ENCODE assay signal across 30 mouse cellular contexts in the genomic region with DNA sequence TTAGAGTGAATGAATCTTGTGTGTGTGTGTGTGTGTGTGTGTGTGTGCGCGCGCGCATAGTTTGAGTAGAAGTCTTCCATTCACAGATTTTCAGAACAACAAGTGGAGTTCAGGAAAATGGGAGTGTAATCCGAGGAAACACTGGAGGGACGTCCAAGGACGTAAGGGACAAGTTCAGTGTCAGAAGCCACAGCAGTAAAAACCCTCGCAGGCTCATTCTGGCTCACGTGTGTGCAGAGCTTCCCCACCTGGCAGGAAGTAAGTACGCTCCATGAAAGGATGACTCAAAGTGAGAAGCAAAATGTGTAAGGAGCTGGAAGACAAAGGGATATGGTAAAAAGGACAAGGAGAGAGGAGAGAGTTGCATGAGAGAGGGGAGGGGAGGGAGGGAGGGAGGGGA. TPM values are rescaled to one million over a fixed set of nuclear protein-coding genes. Genes with fewer than 3 reads are reported as not detected.
DNase-seq lines count a peak whose midpoint lies in the region; ATAC-seq and TF ChIP-seq lines count a peak whose summit lies in the region.
"Had no signal": no experiment of that assay in that cellular context is flagged by ENCODE, and none has a peak within 500 bp of the region (broad histone marks: within the 10 kb centered on the region; RNA-seq: fewer than 3 reads in every experiment).

No protein-coding gene starts in this region.

- dilution Hi-C loops in CH12.LX (cut with MboI; ENCODE audit: extremely low pct_ligation_motif_present, extremely low pct_unique_long_range_greater_than_20kb, low sequenced_read_pairs): no loop called here

- no peak overlapping the region for H3K4me3 ChIP-seq in CH12.LX (replicated peaks in 1 of 3; ENCODE audit: low read depth in 2 of 3, low read length in 2 of 3, poor library complexity in 1 of 3)
- H3K4me3 ChIP-seq in kidney, embryonic 14.5 days (ENCODE audit: low read length): no peak overlapping the region
- H3K4me3 ChIP-seq: embryonic facial prominence, embryonic 12.5 days; embryonic facial prominence, embryonic 15.5 days; gastrocnemius, adult 2 months; hindbrain, embryonic 12.5 days; hindbrain, embryonic 15.5 days had no signal

- no peak for TF ChIP-seq RAD21 in CH12.LX (IDR thresholded peaks at IDR 0.05; ENCODE audit: low read depth, low read length)

- no peaks in the 10 kb centered on the region for H3K27me3 ChIP-seq in CH12.LX (replicated peaks)
- no peaks in the 10 kb centered on the region for H3K27me3 ChIP-seq in kidney, embryonic 14.5 days (ENCODE audit: control insufficient read depth, insufficient read depth, low read length)
- H3K27me3 ChIP-seq: embryonic facial prominence, embryonic 12.5 days; embryonic facial prominence, embryonic 15.5 days; hindbrain, embryonic 12.5 days; hindbrain, embryonic 15.5 days had no signal

- ATAC-seq in CD4-positive, CD25-positive, alpha-beta regulatory T cell, adult 4 months: no peak
- no peak for ATAC-seq in kidney, embryonic 14.5 days (ENCODE audit: low FRiP score, low TSS enrichment)
- ATAC-seq: forebrain, embryonic 14.5 days; forebrain, postnatal 0 days had no signal

- no peak overlapping the region for H3K27ac ChIP-seq in CH12.LX (ENCODE audit: insufficient read depth, low read depth)
- H3K27ac ChIP-seq in kidney, embryonic 14.5 days (ENCODE audit: low read depth, low read length): no peak overlapping the region
- H3K27ac ChIP-seq: embryonic facial prominence, embryonic 12.5 days; embryonic facial prominence, embryonic 15.5 days; gastrocnemius, adult 2 months; hindbrain, embryonic 12.5 days; hindbrain, embryonic 15.5 days had no signal

- TF ChIP-seq CTCF in CH12.LX (conservative IDR thresholded peaks at IDR 0.05 in 1 of 2, IDR thresholded peaks at IDR 0.05 in 1 of 2; ENCODE audit: low read depth in 2 of 2, low read length in 2 of 2): no peak

- peaks cover 3 to 6% of the 10 kb centered on the region in 2 experiments; a peak in 2 of 4 replicates for H3K4me1 ChIP-seq in CH12.LX (ENCODE audit: control insufficient read depth in 1 of 2, insufficient read depth in 2 of 2)
- no peaks in the 10 kb centered on the region for H3K4me1 ChIP-seq in kidney, embryonic 14.5 days (ENCODE audit: control insufficient read depth, insufficient read depth, low read length)
- H3K4me1 ChIP-seq: embryonic facial prominence, embryonic 12.5 days; embryonic facial prominence, embryonic 15.5 days; hindbrain, embryonic 15.5 days had no signal

- no peak overlapping the region for H3K9ac ChIP-seq in CH12.LX (ENCODE audit: insufficient read depth, low read depth)
- H3K9ac ChIP-seq in kidney, embryonic 14.5 days (ENCODE audit: low read depth, low read length): no peak overlapping the region
- H3K9ac ChIP-seq: embryonic facial prominence, embryonic 12.5 days; embryonic facial prominence, embryonic 15.5 days; forebrain, postnatal 0 days; hindbrain, embryonic 12.5 days; hindbrain, embryonic 15.5 days had no signal

- in situ Hi-C loops in CH12.LX (cut with MboI; ENCODE audit: low pct_ligation_motif_present, low pct_unique_long_range_greater_than_20kb, low sequenced_read_pairs): loop anchor here (5.0 kb wide), 1 partner anchor 119 kb away; no protein-coding TSS in a partner anchor

- H3K4me2 ChIP-seq in CH12.LX (ENCODE audit: insufficient read depth, low read depth, poor library complexity, severe bottlenecking): no peak overlapping the region
- H3K4me2 ChIP-seq in kidney, embryonic 14.5 days (replicated peaks; ENCODE audit: low read depth, low read length): no peak overlapping the region
- H3K4me2 ChIP-seq: embryonic facial prominence, embryonic 12.5 days; embryonic facial prominence, embryonic 15.5 days; heart, embryonic 11.5 days; hindbrain, embryonic 12.5 days; hindbrain, embryonic 15.5 days had no signal

- WGBS in kidney, embryonic 14.5 days: 82% methylated on average over 10 of the region's 10 CpGs

- DNase-seq in CD4-positive, CD25-positive, alpha-beta regulatory T cell, adult 2 months (ENCODE audit: low read depth, low spot score): peak; percentile 29
- no peak for DNase-seq in CH12.LX (ENCODE audit: extremely low read depth)
- peak; percentile 41 for DNase-seq in thymus, postnatal 14 days
- peak; percentile 30 for DNase-seq in thymus, postnatal 4 days
- no peak for DNase-seq in layer of hippocampus, postnatal 36 days
- no peak for DNase-seq in spleen, postnatal 4 days (ENCODE audit: low spot score in 2 of 2)
- DNase-seq: adrenal gland, adult 2 months; adrenal gland, postnatal 14 days; B cell, adult 2 months; cerebellum, adult 11 months; cerebellum, adult 2 months; cerebellum, adult 9-11 months; cerebellum, postnatal 25 days; forebrain, postnatal 0 days; gastrocnemius, adult 2 months; gastrocnemius, postnatal 14 days had no signal

- no peaks in the 10 kb centered on the region for H3K79me2 ChIP-seq in CH12.LX (replicated peaks; ENCODE audit: control insufficient read depth, extremely low read depth, insufficient read depth, poor library complexity, severe bottlenecking)

- no peaks in the 10 kb centered on the region for H3K9me3 ChIP-seq in CH12.LX (replicated peaks; ENCODE audit: low read length)
- no peaks in the 10 kb centered on the region for H3K9me3 ChIP-seq in kidney, embryonic 14.5 days (ENCODE audit: control insufficient read depth, low read length)
- H3K9me3 ChIP-seq: embryonic facial prominence, embryonic 12.5 days; embryonic facial prominence, embryonic 15.5 days; hindbrain, embryonic 12.5 days; hindbrain, embryonic 15.5 days had no signal

- TF ChIP-seq EP300 in CH12.LX (IDR thresholded peaks at IDR 0.05; ENCODE audit: low read length): no peak

- no peaks in the 10 kb centered on the region for H3K36me3 ChIP-seq in CH12.LX (replicated peaks in 1 of 2; ENCODE audit: control insufficient read depth in 1 of 2, insufficient read depth in 1 of 2, low read length in 1 of 2)
- H3K36me3 ChIP-seq in kidney, embryonic 14.5 days (ENCODE audit: control insufficient read depth, insufficient read depth, low read length): no peaks in the 10 kb centered on the region
- H3K36me3 ChIP-seq: embryonic facial prominence, embryonic 12.5 days; embryonic facial prominence, embryonic 15.5 days; hindbrain, embryonic 12.5 days; hindbrain, embryonic 15.5 days had no signal

- TF ChIP-seq POLR2A in CH12.LX (IDR thresholded peaks at IDR 0.05; ENCODE audit: low read depth, low read length): no peak

TF ChIP-seq in CH12.LX, 34 proteins besides CTCF, POLR2A, EP300 and RAD21:
- TF ChIP-seq BHLHE40 (IDR thresholded peaks at IDR 0.05; ENCODE audit: low read depth, low read length) (peak; percentile 55), MYC (IDR thresholded peaks at IDR 0.05; ENCODE audit: low read depth, low read length) (no peak), RCOR1 (conservative IDR thresholded peaks at IDR 0.05; ENCODE audit: low read depth, low read length) (no peak), JUND (conservative IDR thresholded peaks at IDR 0.05; ENCODE audit: low read depth, low read length) (no peak), ZNF384 (IDR thresholded peaks at IDR 0.05; ENCODE audit: low read depth, low read length) (no peak), CHD2 (IDR thresholded peaks at IDR 0.05; ENCODE audit: low read length) (no peak), ELF1 (IDR thresholded peaks at IDR 0.05; ENCODE audit: low read depth, low read length) (no peak), ZKSCAN1 (IDR thresholded peaks at IDR 0.05; ENCODE audit: borderline replicate concordance, low read depth, low read length) (no peak)

RNA-seq across cellular contexts. Expression of gene Gucy2c, which starts 40.3 kb away (rescaled TPM):
- polyA plus RNA-seq in CD4-positive, CD25-positive, alpha-beta regulatory T cell, adult 4 months (2017; shearing (Covaris generic)): not detected
- total RNA-seq in CH12.LX (2012; rRNA removed): 0.08 and 0.13 TPM in 2 replicates
- 0.08 TPM in 1 of 2 replicates, not detected in the other for total RNA-seq in CH12.LX (2014; rRNA removed)
- 0.08 and 0.10 TPM in 2 replicates for polyA plus RNA-seq in CH12.LX (2012; ENCODE audit: insufficient read length, low read depth)
- under 1 TPM; 0.48 to 0.60 TPM for total RNA-seq in layer of hippocampus, postnatal 36 days (2021)
- 0.10 TPM in 1 of 2 replicates, not detected in the other for polyA plus RNA-seq in kidney, embryonic 14.5 days (2014; fragmentation: Nextera tagmentation; extraction: Ambion mirVana)
- total RNA-seq: adrenal gland, adult 2 months; gastrocnemius, adult 2 months; gastrocnemius, postnatal 14 days; heart, adult 8-10 months; heart, postnatal 25 days; MEL had no signal
- polyA plus RNA-seq: adrenal gland, adult 2 months; forebrain, embryonic 11.5 days; heart, embryonic 14.5 days; heart, postnatal 0 days had no signal

Comparison
In these comparisons a context has a peak if more than half of its experiments do, and no peak if none do; other contexts are left out.
1. DNase-seq: peak in CD4-positive, CD25-positive, alpha-beta regulatory T cell, adult 2 months (single experiment), thymus, postnatal 14 days (single experiment) and thymus, postnatal 4 days (single experiment); none in CH12.LX (single experiment), layer of hippocampus, postnatal 36 days (0 of 2) and spleen, postnatal 4 days (0 of 2).